Mouse (Mus musculus): Measurements from ENCODE around the gene Arhgap40. TPM values are rescaled to one million over a fixed set of nuclear protein-coding genes. Genes with fewer than 3 reads are reported as not detected.

The Arhgap40 gene
- polyA plus RNA-seq, 2 experiments, result 3.9 to 5.5 TPM

DNA sequence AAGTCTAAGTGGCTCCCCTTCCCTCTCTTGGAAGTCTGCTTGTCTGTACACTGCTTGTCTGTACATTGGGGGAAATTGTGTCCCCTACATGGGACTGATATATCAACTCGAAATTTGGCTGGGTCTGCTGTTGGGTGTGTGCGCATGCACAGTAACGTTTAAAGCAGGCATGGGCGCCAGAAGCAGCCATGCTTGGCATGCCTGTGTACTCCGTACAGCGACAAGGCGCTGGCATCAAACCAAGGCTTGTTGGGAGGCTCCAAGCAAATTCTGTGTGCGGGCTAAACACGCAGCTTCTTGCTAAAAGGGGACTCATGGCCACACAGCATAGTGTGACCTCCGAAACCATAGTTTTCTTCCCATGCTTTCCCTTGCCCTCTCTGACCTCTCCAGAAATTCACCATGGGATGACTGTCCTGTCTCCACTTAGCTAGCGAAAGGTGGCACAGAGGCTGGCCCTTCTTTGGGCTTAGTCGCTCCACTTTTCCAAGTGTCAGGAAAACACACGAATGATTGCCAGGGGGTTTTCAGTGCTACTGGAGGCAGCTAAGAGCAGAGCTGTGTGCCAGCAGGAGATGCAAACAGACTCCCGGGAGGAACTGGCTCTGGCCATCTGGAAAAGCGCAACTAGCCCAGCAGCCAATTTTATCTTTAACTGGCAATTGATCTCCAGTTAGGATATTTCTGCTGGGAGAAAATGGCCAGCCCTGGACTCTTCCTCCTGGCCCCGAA is 11.7 kb downstream of the Arhgap40 start:
- no peak overlapping the region for H3K9ac ChIP-seq (ENCODE audit: low read depth, low read length, severe bottlenecking)
- no peak overlapping the region for H3K27ac ChIP-seq (replicated peaks; ENCODE audit: low read depth, low read length)
- DNase-seq (ENCODE audit: low spot score) (no peak), ATAC-seq (ENCODE audit: low FRiP score, low read depth) (no peak)
- no peak overlapping the region for H3K4me2 ChIP-seq (replicated peaks; ENCODE audit: low read depth, low read length, severe bottlenecking)
- TF ChIP-seq POLR2A (IDR thresholded peaks at IDR 0.05; ENCODE audit: borderline replicate concordance, extremely low read depth, insufficient read depth, insufficient read length), result no peak
- no peaks in the 10 kb centered on the region for H3K4me1 ChIP-seq (ENCODE audit: control insufficient read depth, insufficient read depth, low read length)
- no peak overlapping the region for H3K4me3 ChIP-seq (replicated peaks; ENCODE audit: low read length)
- no peaks in the 10 kb centered on the region for H3K27me3 ChIP-seq (ENCODE audit: control insufficient read depth, insufficient read depth, low read length)
- H3K36me3 ChIP-seq (ENCODE audit: control insufficient read depth, insufficient read depth, low read length), result no peaks in the 10 kb centered on the region
- no peaks in the 10 kb centered on the region for H3K9me3 ChIP-seq (ENCODE audit: control insufficient read depth, low read length)
- 77% methylated on average over 16 of the region's 16 CpGs for WGBS

DNA sequence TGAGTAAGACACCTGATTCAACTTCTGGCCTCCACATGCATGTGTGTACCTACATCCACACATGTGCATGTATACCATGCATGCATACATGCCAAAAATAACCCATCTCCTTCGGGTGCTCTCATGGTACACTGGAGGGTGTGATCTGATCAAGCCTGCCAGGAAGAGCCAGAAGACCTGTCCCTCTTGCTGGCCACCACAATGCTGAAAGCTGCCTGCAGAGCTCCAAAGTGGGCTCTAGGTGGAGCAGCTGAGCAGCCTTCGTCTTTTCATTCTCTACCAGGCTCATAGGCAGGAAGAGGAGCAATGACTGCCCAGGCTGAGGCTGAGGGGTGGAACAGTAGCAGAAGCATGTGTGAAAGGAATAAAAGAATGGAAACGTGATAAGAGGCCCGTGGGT is 21.5 kb downstream of the Arhgap40 start:
- Histone ChIP-seq H3K27ac (replicated peaks; ENCODE audit: low read depth, low read length) (no peak overlapping the region), H3K9ac (ENCODE audit: low read depth, low read length, severe bottlenecking) (no peak overlapping the region), H3K27me3 (ENCODE audit: control insufficient read depth, insufficient read depth, low read length) (no peaks in the 10 kb centered on the region), H3K9me3 (ENCODE audit: control insufficient read depth, low read length) (no peaks in the 10 kb centered on the region), H3K4me1 (ENCODE audit: control insufficient read depth, insufficient read depth, low read length) (no peaks in the 10 kb centered on the region), H3K4me2 (replicated peaks; ENCODE audit: low read depth, low read length, severe bottlenecking) (no peak overlapping the region), H3K4me3 (replicated peaks; ENCODE audit: low read length) (no peak overlapping the region), H3K36me3 (ENCODE audit: control insufficient read depth, insufficient read depth, low read length) (no peaks in the 10 kb centered on the region)
- DNase-seq (ENCODE audit: low spot score), result peak; percentile 68
- no peak for TF ChIP-seq POLR2A (IDR thresholded peaks at IDR 0.05; ENCODE audit: borderline replicate concordance, extremely low read depth, insufficient read depth, insufficient read length)
- 9% methylated on average over 4 of the region's 4 CpGs for WGBS
- ATAC-seq (ENCODE audit: low FRiP score, low read depth), result no peak

DNA sequence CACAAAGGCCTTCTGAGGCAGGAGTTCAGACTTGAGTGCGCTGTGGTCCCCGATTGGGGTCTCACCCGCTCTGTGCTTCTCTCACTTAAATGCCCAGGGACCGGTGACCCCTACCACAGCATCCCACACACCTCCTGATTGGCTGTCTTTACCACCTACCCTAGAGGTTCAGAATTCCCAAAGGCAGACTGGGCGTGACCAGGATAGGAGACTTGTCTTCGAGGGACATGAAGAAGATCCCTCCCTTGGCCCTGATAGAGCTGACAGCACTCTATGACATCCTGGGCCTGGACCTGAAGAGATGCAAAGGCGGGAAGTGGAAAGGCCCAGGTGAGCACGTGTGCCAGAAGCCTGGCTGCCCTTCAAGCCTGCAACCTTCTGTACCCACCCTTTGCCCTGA is 22.0 kb downstream of the Arhgap40 start:
- no peaks in the 10 kb centered on the region for H3K4me1 ChIP-seq (ENCODE audit: control insufficient read depth, insufficient read depth, low read length)
- H3K4me3 ChIP-seq (replicated peaks; ENCODE audit: low read length), result no peak overlapping the region
- H3K9me3 ChIP-seq (ENCODE audit: control insufficient read depth, low read length), result no peaks in the 10 kb centered on the region
- no peaks in the 10 kb centered on the region for H3K36me3 ChIP-seq (ENCODE audit: control insufficient read depth, insufficient read depth, low read length)
- H3K4me2 ChIP-seq (replicated peaks; ENCODE audit: low read depth, low read length, severe bottlenecking), result no peak overlapping the region
- 77% methylated on average over 8 of the region's 8 CpGs for WGBS
- H3K27me3 ChIP-seq (ENCODE audit: control insufficient read depth, insufficient read depth, low read length), result no peaks in the 10 kb centered on the region
- ATAC-seq (ENCODE audit: low FRiP score, low read depth) (no peak), DNase-seq (ENCODE audit: low spot score) (no peak)
- H3K27ac ChIP-seq (replicated peaks; ENCODE audit: low read depth, low read length), result no peak overlapping the region
- no peak for TF ChIP-seq POLR2A (IDR thresholded peaks at IDR 0.05; ENCODE audit: borderline replicate concordance, extremely low read depth, insufficient read depth, insufficient read length)
- H3K9ac ChIP-seq (ENCODE audit: low read depth, low read length, severe bottlenecking), result no peak overlapping the region

DNA sequence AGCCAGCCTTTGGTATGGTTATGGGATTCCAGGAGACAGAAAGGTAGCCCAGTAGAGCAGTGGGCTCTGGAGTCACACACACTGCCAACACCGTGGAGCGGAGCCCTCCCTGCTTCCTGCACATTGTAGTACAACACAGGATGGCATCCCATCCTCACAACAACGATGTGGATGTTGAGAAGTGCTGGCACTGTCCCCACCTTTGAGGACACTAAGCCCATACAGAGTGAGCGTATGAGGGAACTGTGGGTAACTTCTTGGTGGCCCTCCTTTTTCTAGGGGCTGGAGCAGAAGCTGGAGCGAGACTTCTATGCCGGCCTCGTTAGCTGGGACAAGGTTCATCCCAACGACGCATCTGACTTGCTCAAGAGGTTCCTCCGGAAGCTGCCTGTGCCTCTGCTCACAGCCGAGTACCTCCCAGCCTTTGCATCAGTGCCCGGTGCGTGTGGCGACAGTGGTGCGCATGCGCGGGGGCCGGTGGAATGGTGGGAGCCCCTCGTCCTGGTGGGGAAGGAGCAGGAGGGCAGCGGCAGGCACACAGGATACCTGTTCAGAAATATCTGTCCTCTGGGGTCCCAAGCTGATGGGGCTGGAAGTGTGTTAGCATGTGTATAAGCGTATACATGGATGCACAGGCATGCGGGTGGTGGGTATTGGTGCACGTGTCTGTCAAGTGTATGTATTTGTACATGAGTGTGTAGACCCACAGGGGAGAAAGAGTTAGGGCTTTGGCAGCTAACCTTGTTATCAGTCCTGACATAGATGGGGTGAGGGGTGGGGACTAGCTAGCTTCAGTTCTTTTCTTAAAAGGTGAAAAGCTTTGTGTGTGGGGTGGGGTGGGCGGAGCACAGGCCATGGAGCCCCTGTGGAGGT is 27.1 kb downstream of the Arhgap40 start:
- Histone ChIP-seq H3K9ac (ENCODE audit: low read depth, low read length, severe bottlenecking) (peak overlapping the region; percentile 25; the same call in 1 of the 2 replicates), H3K27ac (replicated peaks; ENCODE audit: low read depth, low read length) (no peak overlapping the region), H3K4me2 (replicated peaks; ENCODE audit: low read depth, low read length, severe bottlenecking) (peak overlapping the region; percentile 35), H3K27me3 (ENCODE audit: control insufficient read depth, insufficient read depth, low read length) (no peaks in the 10 kb centered on the region), H3K9me3 (ENCODE audit: control insufficient read depth, low read length) (no peaks in the 10 kb centered on the region), H3K4me3 (replicated peaks; ENCODE audit: low read length) (no peak overlapping the region), H3K36me3 (ENCODE audit: control insufficient read depth, insufficient read depth, low read length) (no peaks in the 10 kb centered on the region), H3K4me1 (ENCODE audit: control insufficient read depth, insufficient read depth, low read length) (no peaks in the 10 kb centered on the region)
- ATAC-seq (ENCODE audit: low FRiP score, low read depth), result no peak
- DNase-seq (ENCODE audit: low spot score), result no peak
- WGBS, result 57% methylated on average over 24 of the region's 24 CpGs
- TF ChIP-seq POLR2A (IDR thresholded peaks at IDR 0.05; ENCODE audit: borderline replicate concordance, extremely low read depth, insufficient read depth, insufficient read length), result 0 out of 2 replicates have a peak, but pooled peaks have one; percentile 13

DNA sequence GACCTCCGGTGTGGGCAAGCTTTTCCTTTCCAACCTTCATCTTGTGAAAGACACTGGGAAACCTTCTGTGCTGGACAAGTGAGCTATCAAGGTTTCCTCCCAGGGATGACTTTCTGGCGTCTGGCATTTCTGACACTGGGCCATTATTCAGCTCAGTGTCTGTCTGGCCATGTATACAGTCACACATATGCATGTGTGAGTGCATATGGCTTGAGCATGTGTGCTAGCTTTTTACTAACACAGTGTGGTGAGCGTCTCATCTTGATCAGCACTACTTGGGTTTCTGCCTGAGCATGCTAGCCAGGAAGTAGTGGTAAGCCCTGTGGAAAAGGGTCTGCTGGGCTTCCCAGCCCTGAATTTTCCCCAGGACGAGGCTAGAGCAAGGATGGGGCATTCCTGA is 28.7 kb downstream of the Arhgap40 start:
- Histone ChIP-seq H3K27ac (replicated peaks; ENCODE audit: low read depth, low read length) (no peak overlapping the region), H3K27me3 (ENCODE audit: control insufficient read depth, insufficient read depth, low read length) (no peaks in the 10 kb centered on the region), H3K9me3 (ENCODE audit: control insufficient read depth, low read length) (no peaks in the 10 kb centered on the region), H3K9ac (ENCODE audit: low read depth, low read length, severe bottlenecking) (no peak overlapping the region), H3K36me3 (ENCODE audit: control insufficient read depth, insufficient read depth, low read length) (no peaks in the 10 kb centered on the region), H3K4me3 (replicated peaks; ENCODE audit: low read length) (no peak overlapping the region), H3K4me1 (ENCODE audit: control insufficient read depth, insufficient read depth, low read length) (no peaks in the 10 kb centered on the region), H3K4me2 (replicated peaks; ENCODE audit: low read depth, low read length, severe bottlenecking) (no peak overlapping the region)
- DNase-seq (ENCODE audit: low spot score), result no peak
- 55% methylated on average over 4 of the region's 4 CpGs for WGBS
- TF ChIP-seq POLR2A (IDR thresholded peaks at IDR 0.05; ENCODE audit: borderline replicate concordance, extremely low read depth, insufficient read depth, insufficient read length), result no peak
- ATAC-seq (ENCODE audit: low FRiP score, low read depth), result no peak

Data from limb, embryonic 14.5 days (tissue).